Mouse (Mus musculus): ENCODE data around the gene Glra1. TPM values are rescaled to one million over a fixed set of nuclear protein-coding genes. Genes with fewer than 3 reads are reported as not detected.

The Glra1 gene
- total RNA-seq, 2 experiments from 2014 or later: 0.29 TPM; not detected in 1

- TF ChIP-seq CTCF (conservative IDR thresholded peaks at IDR 0.05): peak; percentile 91
- Histone ChIP-seq H3K27ac (no peak overlapping the region), H3K4me3 (no peak overlapping the region)
- DNase-seq (ENCODE audit: low spot score in 2 of 2): peak in 1 of 2 experiments; percentile 61
These were observed 36.9 kb downstream of the Glra1 start for GRCm38 (mm10) chr11:55571144-55571543.

GRCm38 (mm10) chr11:55566309-55567099 is 41.5 kb downstream of the Glra1 start:
- DNase-seq (ENCODE audit: low spot score in 2 of 2): no peak
- Histone ChIP-seq H3K27ac (no peak overlapping the region), H3K4me3 (no peak overlapping the region)
- no peak for TF ChIP-seq CTCF (conservative IDR thresholded peaks at IDR 0.05)

GRCm38 (mm10) chr11:55545690-55546089 is 62.3 kb downstream of the Glra1 start:
- TF ChIP-seq CTCF (conservative IDR thresholded peaks at IDR 0.05): peak; percentile 21
- Histone ChIP-seq H3K4me3 (no peak overlapping the region), H3K27ac (no peak overlapping the region)
- DNase-seq (ENCODE audit: low spot score in 2 of 2): no peak

- TF ChIP-seq CTCF (conservative IDR thresholded peaks at IDR 0.05): no peak
- H3K27ac ChIP-seq: no peak overlapping the region
- H3K4me3 ChIP-seq: no peak overlapping the region
- no peak for DNase-seq (ENCODE audit: low spot score in 2 of 2)
These were observed 65.3 kb downstream of the Glra1 start for GRCm38 (mm10) chr11:55542671-55543070.

- no peak overlapping the region for H3K4me3 ChIP-seq
- no peak for DNase-seq (ENCODE audit: low spot score in 2 of 2)
- H3K27ac ChIP-seq: no peak overlapping the region
- TF ChIP-seq CTCF (conservative IDR thresholded peaks at IDR 0.05): no peak
These were observed 65.9 kb downstream of the Glra1 start for GRCm38 (mm10) chr11:55542128-55542527.

GRCm38 (mm10) chr11:55534766-55535165 is 73.2 kb downstream of the Glra1 start:
- no peak overlapping the region for H3K27ac ChIP-seq
- H3K4me3 ChIP-seq: no peak overlapping the region
- TF ChIP-seq CTCF (conservative IDR thresholded peaks at IDR 0.05): no peak
- no peak for DNase-seq (ENCODE audit: low spot score in 2 of 2)

GRCm38 (mm10) chr11:55533378-55533777 is 74.6 kb downstream of the Glra1 start:
- TF ChIP-seq CTCF (conservative IDR thresholded peaks at IDR 0.05): no peak
- DNase-seq (ENCODE audit: low spot score in 2 of 2): peak; percentile 75 to 77
- peak overlapping the region; percentile 64; the same call in 1 of the 2 replicates for H3K27ac ChIP-seq

GRCm38 (mm10) chr11:55530741-55531140 is 77.3 kb downstream of the Glra1 start:
- no peak overlapping the region for H3K4me3 ChIP-seq
- DNase-seq (ENCODE audit: low spot score in 2 of 2): no peak
- no peak overlapping the region for H3K27ac ChIP-seq
- TF ChIP-seq CTCF (conservative IDR thresholded peaks at IDR 0.05): no peak

More at GRCm38 (mm10) chr11:55533378-55533777, 74.6 kb downstream of the Glra1 start:
- no peak overlapping the region for H3K4me3 ChIP-seq

- peak; percentile 85 to 87 for DNase-seq (ENCODE audit: low spot score in 2 of 2)
- peak; percentile 99 for TF ChIP-seq CTCF (conservative IDR thresholded peaks at IDR 0.05)
- peak overlapping the region; percentile 26; the same call in 1 of the 2 replicates for H3K4me3 ChIP-seq
- H3K27ac ChIP-seq: peak overlapping the region; percentile 8; the same call in 1 of the 2 replicates
These were observed 89.0 kb downstream of the Glra1 start for GRCm38 (mm10) chr11:55518806-55519674.

- Histone ChIP-seq H3K4me3 (no peak overlapping the region), H3K27ac (no peak overlapping the region)
- DNase-seq (ENCODE audit: low spot score in 2 of 2): no peak
- TF ChIP-seq CTCF (conservative IDR thresholded peaks at IDR 0.05): no peak
These were observed 90.3 kb downstream of the Glra1 start for GRCm38 (mm10) chr11:55517666-55518065.

GRCm38 (mm10) chr11:55511374-55511773 is 96.6 kb downstream of the Glra1 start:
- Histone ChIP-seq H3K4me3 (no peak overlapping the region), H3K27ac (no peak overlapping the region)
- peak; percentile 63 for TF ChIP-seq CTCF (conservative IDR thresholded peaks at IDR 0.05)
- peak in 1 of 2 experiments; percentile 35 for DNase-seq (ENCODE audit: low spot score in 2 of 2)

- TF ChIP-seq CTCF (conservative IDR thresholded peaks at IDR 0.05): no peak
- Histone ChIP-seq H3K27ac (no peak overlapping the region), H3K4me3 (no peak overlapping the region)
- DNase-seq (ENCODE audit: low spot score in 2 of 2): no peak
These were observed 102.5 kb downstream of the Glra1 start for GRCm38 (mm10) chr11:55505485-55505884.

GRCm38 (mm10) chr11:55502886-55503285 is 105.1 kb downstream of the Glra1 start:
- no peak for TF ChIP-seq CTCF (conservative IDR thresholded peaks at IDR 0.05)
- Histone ChIP-seq H3K4me3 (no peak overlapping the region), H3K27ac (no peak overlapping the region)
- DNase-seq (ENCODE audit: low spot score in 2 of 2): no peak
